Mouse (Mus musculus) v-Abl transformed pro-B cells (cell line): ENCODE measurements around the gene Hipk3.

ENCODE experiments used
- in situ Hi-C, 2 experiments: fragments of 400-800 bp; cut with MboI; formaldehyde crosslinking; loops; one replicate each; pipeline ENCODE4 v1.15.1; 2025; ENCODE audit not compliant: unreplicated experiment in 2 of 2

The Hipk3 gene

DNA sequence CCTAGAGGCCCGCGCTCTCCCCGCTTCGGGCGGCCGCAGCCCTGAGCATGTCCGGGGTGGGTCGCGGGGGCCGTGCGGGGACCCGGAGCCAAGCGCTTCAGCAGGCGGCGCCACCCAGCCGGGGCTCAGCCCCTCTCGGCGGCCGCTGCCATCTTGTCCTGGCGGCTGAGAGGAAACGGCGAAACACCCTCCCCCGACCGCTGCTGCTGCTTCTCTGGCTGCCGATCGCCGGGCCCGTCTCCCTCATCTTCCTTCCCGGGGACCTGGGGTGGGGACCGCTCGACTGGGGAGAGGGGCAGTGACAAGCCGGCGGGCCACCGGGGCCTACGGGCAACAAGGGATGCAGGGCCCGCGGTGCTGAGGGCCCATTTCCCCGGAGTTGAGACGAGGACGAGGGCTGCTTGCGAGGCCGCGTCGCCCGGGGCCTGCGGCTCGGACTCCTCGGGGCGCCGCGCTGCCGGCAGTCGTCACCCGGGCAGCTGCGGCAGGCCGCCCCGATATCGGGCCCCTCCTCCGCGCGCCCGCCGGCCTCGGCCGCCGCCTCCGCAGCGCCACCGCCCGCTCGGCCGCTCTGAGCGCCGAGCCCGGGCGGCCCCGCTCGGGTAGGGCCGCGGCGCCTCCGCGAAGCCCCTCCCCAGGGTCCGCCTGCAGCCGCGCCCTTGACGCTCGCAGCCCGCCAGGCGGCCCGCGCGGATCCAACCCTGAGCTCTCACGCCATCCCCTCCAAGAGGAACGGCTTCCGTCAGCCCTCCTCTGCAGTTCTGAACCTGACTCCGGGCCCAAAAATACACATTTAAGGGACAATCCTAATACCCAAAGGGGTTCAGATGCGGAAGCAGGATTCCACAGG is at the start of gene Hipk3:
Hipk3 (minus strand) TSS at position 496 of the 850 bp plus-strand sequence.
- in situ Hi-C loops = no loop called here

DNA sequence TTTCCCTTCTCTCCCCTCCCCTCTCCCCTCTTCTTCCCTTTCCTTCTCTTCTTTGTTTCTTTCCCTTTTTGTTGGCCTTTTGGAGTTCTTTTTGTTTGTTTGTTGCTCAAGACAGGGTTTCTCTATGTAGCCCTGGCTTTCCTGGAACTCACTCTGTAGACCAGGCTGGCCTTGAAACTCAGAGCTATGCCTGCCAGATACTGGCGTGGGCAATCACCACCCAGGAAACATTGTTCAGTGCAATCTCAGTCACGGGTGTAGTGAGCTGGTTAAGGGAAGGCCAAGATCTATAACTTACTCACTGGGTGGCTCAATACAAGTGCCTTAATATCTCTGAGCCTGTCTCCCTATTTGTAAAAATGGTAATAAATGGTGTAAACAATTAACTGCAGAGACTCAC is 46.0 kb upstream of the Hipk3 start:
- in situ Hi-C loops = no loop called here

DNA sequence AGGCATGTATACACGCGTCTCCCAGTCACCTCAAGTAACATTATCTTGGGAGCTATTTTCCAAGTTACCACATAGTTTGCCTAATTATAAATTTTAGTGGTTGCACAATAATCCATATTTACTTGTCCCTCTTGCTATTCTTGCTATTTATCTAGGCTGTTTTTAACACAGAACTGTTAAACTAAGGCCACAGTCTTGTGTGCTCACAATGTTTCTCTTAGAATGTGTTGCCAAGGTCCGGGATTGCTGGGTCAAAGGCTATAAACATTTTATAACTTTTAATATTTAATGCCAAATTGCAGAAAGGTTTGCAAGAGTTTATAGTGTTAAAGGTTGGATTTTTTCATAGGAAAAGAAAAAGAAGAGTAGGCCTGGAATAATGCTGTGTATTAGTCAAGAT is 40.5 kb upstream of the Hipk3 start:
- in situ Hi-C loops = no loop called here

DNA sequence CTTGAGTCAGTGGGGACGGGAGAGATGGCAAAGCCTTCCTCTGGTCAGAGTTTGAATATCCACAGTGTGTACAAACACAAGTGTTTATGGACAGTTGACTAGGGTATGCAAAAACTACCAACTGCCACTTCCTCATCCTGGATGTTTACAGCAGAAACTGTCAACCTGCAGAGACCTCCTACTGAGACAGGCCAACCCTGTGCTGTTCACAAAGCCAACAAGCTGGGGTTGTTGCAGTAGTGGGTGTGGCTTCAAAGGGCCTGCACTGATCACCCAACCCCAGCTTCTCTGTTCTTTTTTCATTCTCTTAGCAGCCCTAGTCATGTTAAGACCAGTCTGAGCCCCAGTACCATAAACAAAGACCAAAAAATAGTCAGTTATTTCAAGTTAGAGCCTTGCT is 38.3 kb upstream of the Hipk3 start:
- in situ Hi-C loops = no loop called here

DNA sequence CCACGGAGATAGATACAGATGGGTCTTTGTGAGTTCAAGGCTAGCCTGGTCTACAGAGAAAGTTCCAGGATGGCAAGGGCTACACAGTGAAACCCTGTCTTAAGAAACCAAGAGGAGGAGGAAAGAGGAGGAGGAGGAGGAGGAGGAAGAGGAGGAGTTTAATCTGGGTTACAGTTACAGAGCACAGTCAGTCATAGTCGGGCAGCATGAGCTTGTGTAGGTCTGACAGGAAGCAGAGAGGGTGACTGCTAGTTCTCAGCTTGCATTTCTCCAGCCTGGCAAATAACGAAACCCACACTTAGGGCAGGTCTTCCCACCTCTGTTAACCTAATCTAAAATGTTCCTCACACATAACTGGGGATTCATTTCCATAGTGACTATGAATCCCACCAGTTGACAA is 32.3 kb upstream of the Hipk3 start:
- in situ Hi-C loops = no loop called here

DNA sequence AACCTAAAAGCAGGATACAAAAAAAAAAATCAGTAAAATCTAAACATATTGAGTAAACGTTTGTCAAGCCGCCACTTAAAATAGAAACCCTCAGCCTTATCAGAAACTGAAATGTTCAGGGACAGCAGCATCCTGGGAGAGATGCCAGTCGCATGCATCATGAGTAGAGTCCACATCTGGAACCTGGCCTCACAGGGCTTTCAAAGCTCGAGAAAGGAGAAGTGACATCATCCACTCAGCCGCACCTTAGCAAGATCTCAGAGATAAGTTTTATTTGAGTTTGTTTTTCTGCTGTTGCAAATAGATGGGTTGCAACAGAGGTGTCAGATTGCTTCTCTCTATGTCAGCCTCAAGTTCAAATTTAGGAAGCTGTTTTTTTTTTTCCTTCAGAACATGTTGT is 31.3 kb upstream of the Hipk3 start:
- in situ Hi-C loops = no loop called here

DNA sequence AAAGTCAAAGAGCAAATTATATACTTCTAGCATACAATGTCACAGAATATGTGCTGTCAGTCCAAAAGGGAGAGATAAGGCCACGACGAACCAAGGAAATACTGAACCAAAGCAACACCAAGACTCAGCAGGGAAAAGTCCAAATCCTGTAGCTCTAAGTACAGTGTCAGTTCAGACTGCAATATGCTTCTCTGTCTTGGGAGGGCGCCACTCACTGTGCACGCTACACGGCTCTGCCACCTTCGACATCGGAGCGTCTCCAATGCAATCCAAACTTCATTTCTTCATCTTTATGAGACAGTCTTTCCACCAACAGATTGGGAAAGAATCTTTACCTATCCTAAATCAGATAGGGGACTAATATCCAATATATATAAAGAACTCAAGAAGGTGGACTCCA is 17.4 kb upstream of the Hipk3 start:
- in situ Hi-C loops = no loop called here

DNA sequence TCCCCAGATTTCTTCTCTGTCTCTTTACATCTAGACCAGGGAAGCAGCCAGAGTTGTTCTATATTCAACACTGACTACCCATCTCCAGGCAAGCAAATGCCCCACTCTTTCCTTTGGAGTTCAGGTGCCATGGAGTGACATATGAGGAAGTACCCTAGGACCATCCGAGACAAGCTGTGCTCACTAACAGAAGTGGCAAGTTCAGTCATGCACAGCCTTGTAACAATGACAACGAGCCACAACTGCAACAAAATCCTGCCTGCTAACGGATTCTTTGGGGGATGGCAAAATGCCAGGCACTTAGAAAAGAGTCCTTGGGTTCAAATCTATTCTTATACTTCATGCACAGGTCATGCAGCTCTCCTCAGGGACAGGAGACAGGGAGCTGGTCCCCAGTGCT is 8.1 kb upstream of the Hipk3 start:
- in situ Hi-C loops = loop anchor here in 1 of 2 experiments (10.0 kb wide), 1 partner anchor 62 kb away; no protein-coding TSS in a partner anchor

DNA sequence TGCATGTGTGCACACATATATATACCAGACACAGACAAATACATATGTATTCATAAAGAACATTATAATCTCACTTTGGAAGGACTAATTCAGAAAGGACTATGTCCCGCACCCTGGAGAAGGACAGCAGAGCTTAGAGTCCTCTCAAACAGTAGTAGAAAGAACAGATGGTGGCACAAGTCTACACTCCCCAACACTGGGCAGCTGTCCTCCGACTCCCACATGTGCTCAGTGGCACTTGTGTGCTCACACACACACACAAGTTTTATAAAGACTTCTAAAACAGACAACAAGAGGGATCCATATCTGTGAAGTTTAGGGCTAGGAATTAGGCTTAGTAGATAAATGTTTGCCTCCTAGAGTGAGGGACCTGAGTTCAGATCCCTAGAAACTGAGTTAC is 6.8 kb upstream of the Hipk3 start:
- in situ Hi-C loops = loop anchor here in 1 of 2 experiments (10.0 kb wide), 1 partner anchor 64 kb away; no protein-coding TSS in a partner anchor

DNA sequence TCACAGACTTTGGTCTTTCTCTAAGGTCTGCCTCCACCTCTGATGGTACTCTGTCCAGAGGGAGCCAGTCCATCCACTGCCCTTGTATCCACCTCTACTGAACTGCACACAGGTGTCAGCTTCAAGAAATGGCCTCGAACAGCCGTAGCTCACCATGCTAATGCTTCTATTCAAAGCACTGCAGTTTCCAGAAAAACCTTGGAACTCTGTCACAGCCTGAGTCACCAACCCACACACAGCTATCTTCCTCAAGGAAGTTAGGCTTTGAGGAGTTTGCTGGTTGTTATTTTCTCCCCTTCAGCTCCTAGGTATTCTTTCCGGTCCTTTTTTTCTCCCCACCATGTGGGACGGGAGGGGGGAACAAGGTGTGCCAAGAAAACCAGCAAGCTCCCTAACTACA is 3.5 kb upstream of the Hipk3 start:
- in situ Hi-C loops = loop anchor here in 1 of 2 experiments (5.0 kb wide), 1 partner anchor 50 kb away; no protein-coding TSS in a partner anchor

DNA sequence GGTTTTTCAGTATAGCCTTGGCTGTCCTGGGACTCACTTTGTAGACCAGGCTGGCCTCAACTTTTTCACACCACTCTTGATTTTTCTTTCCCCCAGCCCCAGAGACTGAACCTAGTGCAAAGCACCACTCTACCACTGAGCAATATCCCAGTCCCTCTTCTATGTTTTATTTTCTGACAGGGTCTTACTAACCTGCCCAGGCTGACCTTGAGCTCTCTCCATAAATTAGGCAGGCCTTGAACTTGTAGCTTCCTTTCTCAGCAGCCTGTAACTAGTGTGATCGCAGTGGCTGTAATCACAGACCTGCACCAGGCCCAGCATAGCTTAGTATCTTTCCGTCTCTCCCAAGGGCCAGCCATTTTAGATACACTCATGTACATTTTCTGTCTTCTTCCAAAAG is 3.0 kb upstream of the Hipk3 start:
- in situ Hi-C loops = loop anchor here in 1 of 2 experiments (5.0 kb wide), 1 partner anchor 50 kb away; no protein-coding TSS in a partner anchor

DNA sequence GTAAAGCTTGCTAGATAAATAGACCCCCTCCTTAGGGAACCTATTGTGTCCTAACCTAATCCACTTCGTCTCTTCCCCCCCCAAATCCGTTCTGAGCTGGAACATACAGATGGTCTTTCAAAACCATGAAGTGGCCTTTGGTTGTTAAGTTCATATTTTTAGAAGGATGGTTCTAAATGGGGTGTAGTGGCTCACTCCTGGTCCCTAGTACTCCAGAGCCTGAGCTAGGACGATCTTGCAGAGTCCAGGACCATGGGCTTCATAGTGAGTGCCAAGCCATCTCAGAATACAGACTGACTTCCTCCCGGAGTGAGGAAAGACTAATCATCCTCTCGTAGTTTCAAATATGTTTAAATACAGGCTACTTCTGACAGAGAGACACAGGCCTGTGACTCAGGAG is 2.0 kb upstream of the Hipk3 start:
- in situ Hi-C loops = loop anchor here in 1 of 2 experiments (5.0 kb wide), 1 partner anchor 51 kb away; no protein-coding TSS in a partner anchor

DNA sequence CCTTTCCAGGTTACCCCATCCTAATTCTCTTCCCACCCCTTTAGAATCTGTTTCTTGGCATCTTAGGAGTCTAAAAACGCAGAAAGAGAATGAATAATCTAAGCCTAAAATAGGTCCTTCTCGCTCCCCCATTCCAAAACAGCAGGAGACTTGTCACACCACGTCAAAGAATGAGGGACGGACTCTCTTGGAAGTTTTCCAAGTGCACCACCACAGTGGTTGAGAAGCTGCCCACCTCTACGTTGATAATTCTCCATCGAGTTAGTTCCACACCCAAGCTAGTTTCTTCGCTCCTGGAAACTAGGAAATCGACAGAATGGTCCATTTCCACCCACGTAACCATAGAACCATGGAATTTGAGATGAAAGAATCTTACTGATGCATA is 547 bp upstream of the Hipk3 start:
- in situ Hi-C loops = loop anchor here in 1 of 2 experiments (5.0 kb wide), 1 partner anchor 53 kb away; no protein-coding TSS in a partner anchor

DNA sequence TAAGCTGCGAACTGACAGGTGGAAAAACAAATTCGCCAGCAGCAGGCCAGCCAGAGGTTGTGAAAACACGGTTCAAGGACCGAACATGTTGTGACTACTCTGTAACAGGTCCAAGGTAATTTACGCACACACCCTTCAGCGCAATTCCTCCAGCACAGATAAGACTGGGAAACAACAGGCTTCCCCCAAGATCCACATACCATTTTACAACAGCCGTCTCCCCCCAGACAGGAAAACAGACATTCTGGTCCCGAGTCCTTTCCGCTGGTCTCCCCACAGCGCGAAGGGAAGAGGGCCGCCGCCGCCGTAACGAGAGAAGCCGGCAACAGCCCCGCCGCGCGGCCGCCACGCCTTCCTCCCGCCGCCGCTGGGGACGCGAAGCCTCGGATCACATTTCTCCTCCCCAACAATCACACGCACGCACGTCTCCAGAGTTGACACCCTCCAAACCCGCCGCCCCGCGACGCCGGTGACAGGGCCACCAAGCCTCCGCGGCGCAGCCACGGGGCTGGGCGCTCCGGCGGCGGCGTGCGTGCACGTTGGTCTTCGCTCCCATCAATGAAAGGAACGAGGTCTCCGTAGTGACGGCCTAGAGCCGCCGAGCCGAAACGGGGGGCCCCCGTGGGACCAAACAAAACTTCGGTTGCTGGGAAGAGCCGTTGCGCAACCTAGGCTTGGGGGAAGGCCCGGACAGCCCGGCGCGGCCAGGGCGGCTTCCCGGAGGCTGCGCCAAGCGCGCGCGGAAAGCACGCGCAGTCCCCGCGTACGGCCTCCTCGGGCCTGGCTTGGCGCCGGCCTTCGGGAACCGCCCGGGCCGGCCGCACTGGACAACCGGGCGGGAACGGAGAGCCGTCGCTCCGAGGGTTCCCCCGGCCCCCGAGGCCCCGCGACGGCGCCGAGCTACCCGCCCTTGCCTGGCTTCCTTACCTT is 960 bp downstream of the Hipk3 start:
- in situ Hi-C loops = no loop called here

DNA sequence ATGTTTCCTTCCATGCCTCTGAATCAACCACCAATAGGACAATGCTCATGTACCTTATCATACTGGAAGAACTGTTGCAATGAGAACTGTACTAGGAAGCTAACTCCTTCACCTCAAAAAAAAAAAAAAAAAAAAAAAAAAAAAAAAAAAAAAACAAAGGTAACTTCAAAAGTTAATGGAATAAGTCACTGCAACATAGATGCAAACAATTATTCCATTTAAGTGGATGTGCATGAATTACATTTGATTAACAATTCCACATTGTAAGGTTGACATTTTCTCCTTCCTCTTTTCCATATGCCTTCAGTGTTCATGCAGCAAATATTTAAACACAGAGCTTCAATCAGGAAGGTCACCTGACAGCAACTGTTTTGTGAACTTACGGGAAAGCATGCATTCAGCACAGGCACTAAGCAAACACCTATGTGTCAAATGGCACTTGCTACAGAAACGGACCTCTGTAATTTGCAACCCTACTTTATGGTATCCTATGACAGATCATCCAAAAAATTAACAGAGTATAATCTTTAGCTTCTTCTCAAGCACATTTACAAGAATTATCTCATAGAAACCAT is 2.9 kb downstream of the Hipk3 start:
- in situ Hi-C loops = no loop called here

DNA sequence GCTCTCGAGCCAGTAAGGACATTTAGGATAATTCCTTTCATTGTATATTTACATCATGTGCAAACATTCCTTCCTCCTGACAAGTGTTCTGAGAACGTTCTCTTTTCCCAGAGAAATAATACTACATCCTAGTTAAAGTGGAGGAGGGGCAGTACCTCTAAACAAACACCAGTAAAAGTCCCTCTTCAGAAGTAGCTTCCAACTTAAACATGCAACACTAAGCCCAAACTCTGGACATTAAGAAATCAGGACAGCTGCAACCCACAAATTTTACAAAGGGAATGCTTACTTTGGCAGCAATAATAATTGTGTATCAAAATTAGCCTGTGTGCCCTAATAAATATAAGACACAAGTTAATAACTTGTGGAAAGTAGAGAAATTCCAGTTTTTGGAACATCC is 3.5 kb downstream of the Hipk3 start:
- in situ Hi-C loops = no loop called here

DNA sequence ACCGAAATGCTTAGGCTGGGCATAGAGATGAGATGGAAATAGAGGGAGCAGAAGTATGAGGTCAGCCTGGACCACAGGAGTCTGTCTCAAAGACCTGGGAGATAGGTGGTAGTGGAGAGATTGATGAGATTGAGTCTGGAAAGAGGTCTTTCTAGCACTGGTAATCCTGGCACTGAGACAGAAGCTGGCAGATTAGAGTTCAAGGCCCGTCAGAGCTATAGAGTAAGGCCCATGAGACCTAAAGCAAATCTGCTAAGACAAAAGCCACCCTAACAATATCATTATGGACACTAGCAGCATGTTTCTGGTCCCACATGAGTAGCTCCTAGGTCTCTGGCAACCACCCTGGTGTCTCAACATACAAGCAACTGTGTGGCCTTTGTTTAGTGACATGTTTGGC is 4.4 kb downstream of the Hipk3 start:
- in situ Hi-C loops = loop anchor here in 1 of 2 experiments (5.0 kb wide), 1 partner anchor 38 kb away; no protein-coding TSS in a partner anchor

DNA sequence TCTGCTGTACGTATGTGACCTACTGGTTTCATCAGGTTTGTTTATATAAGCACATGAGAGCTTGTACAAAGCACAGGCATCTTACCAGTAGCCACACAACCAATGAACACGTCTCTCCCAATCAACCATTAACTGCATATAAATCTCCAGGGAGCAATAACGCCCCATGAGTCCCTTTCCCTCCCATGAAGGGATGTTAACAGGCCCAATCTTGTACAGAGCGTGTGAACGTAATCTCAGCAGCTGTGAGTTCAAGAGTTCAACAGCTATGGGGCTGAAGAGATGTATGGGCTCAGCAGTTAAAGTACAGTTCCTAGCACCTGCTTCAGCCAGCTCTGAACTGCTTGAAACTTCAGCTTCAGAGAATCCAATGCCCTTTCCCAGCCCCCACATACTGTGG is 9.8 kb downstream of the Hipk3 start:
- in situ Hi-C loops = no loop called here

DNA sequence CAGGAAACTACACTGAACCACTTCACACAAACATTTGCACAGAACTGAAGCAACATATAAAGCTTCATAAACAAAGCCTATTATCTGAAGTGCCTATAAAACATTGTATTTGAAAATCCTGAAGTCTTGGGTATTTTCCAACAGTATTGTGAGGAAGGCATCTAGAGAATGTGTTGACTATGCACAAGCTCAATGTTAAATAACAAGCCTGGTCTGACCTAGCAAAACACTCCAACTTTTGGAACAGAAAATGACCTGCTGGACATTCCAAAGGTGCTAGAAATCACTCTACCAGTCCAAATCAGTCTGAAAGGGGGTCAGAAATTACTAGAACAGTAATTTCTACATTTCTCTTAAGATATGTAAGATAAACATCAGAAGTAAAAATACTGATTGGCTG is 12.1 kb downstream of the Hipk3 start:
- in situ Hi-C loops = no loop called here

DNA sequence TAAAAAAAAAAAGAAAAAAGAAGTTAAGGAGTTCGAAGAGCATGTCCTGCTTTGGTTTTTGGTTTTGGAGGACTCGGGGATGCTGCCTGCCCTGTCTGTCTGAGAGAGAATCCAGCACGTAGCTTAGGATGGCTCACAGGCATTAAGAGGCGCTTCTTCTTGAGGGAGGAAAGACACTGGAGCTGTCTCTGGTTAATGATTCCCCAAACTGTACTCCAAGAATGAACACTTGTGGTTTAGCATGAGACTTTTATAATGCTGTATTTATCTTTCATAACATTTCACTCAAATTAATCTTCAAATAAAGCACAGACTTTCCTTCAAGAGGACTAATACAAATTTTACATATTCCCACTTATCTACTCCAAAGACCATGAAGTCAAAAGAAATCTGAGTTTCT is 15.2 kb downstream of the Hipk3 start:
- in situ Hi-C loops = no loop called here
